Mouse (Mus musculus): ENCODE data around the gene Ryr3. TPM values are rescaled to one million over a fixed set of nuclear protein-coding genes. Genes with fewer than 3 reads are reported as not detected.

Ryr3 gene
- polyA plus RNA-seq, 1 experiment from 2014 or later, result 4.3 TPM

GRCm38 (mm10) chr2:112595807-112596206 lies 621.1 kb downstream of the Ryr3 start:
- H3K4me1 ChIP-seq (replicated peaks), result no peaks in the 10 kb centered on the region
- WGBS, result 76% methylated on average over 3 of the region's 3 CpGs
- H3K9me3 ChIP-seq (replicated peaks), result no peaks in the 10 kb centered on the region
- H3K36me3 ChIP-seq, result no peaks in the 10 kb centered on the region
- H3K27ac ChIP-seq (ENCODE audit: poor library complexity, severe bottlenecking), result no peak overlapping the region
- H3K9ac ChIP-seq, result no peak overlapping the region
- no peak overlapping the region for H3K4me2 ChIP-seq
- no peaks in the 10 kb centered on the region for H3K27me3 ChIP-seq (replicated peaks)
- ATAC-seq (ENCODE audit: insufficient number of reproducible peaks, low FRiP score), result no peak
- no peak overlapping the region for H3K4me3 ChIP-seq

GRCm38 (mm10) chr2:112593781-112594180 lies 623.1 kb downstream of the Ryr3 start:
- WGBS, result 90% methylated on average over 2 of the region's 2 CpGs
- Histone ChIP-seq H3K27me3 (replicated peaks) (no peaks in the 10 kb centered on the region), H3K4me2 (no peak overlapping the region), H3K27ac (ENCODE audit: poor library complexity, severe bottlenecking) (no peak overlapping the region), H3K36me3 (no peaks in the 10 kb centered on the region), H3K4me3 (no peak overlapping the region), H3K9me3 (replicated peaks) (no peaks in the 10 kb centered on the region), H3K9ac (no peak overlapping the region), H3K4me1 (replicated peaks) (no peaks in the 10 kb centered on the region)
- ATAC-seq (ENCODE audit: insufficient number of reproducible peaks, low FRiP score), result no peak

- Histone ChIP-seq H3K9ac (no peak overlapping the region), H3K4me2 (no peak overlapping the region), H3K27me3 (replicated peaks) (no peaks in the 10 kb centered on the region), H3K27ac (ENCODE audit: poor library complexity, severe bottlenecking) (no peak overlapping the region), H3K9me3 (replicated peaks) (no peaks in the 10 kb centered on the region), H3K4me3 (no peak overlapping the region), H3K4me1 (replicated peaks) (no peaks in the 10 kb centered on the region), H3K36me3 (no peaks in the 10 kb centered on the region)
- no peak for ATAC-seq (ENCODE audit: insufficient number of reproducible peaks, low FRiP score)
- 70% methylated on average over 2 of the region's 2 CpGs for WGBS
These were observed 623.6 kb downstream of the Ryr3 start for GRCm38 (mm10) chr2:112593322-112593721.

- no peaks in the 10 kb centered on the region for H3K27me3 ChIP-seq (replicated peaks)
- no peak overlapping the region for H3K4me3 ChIP-seq
- no peaks in the 10 kb centered on the region for H3K4me1 ChIP-seq (replicated peaks)
- no peak overlapping the region for H3K4me2 ChIP-seq
- H3K27ac ChIP-seq (ENCODE audit: poor library complexity, severe bottlenecking), result no peak overlapping the region
- H3K9ac ChIP-seq, result no peak overlapping the region
- WGBS, result 66% methylated on average over 6 of the region's 6 CpGs
- no peaks in the 10 kb centered on the region for H3K9me3 ChIP-seq (replicated peaks)
- no peaks in the 10 kb centered on the region for H3K36me3 ChIP-seq
- ATAC-seq (ENCODE audit: insufficient number of reproducible peaks, low FRiP score), result no peak
These were observed 625.4 kb downstream of the Ryr3 start for GRCm38 (mm10) chr2:112591451-112591871.

GRCm38 (mm10) chr2:112590985-112591384 lies 625.9 kb downstream of the Ryr3 start:
- H3K9ac ChIP-seq, result no peak overlapping the region
- 76% methylated on average over 7 of the region's 7 CpGs for WGBS
- no peak overlapping the region for H3K4me3 ChIP-seq
- no peaks in the 10 kb centered on the region for H3K27me3 ChIP-seq (replicated peaks)
- no peak for ATAC-seq (ENCODE audit: insufficient number of reproducible peaks, low FRiP score)
- no peaks in the 10 kb centered on the region for H3K36me3 ChIP-seq
- no peaks in the 10 kb centered on the region for H3K4me1 ChIP-seq (replicated peaks)
- no peaks in the 10 kb centered on the region for H3K9me3 ChIP-seq (replicated peaks)
- H3K4me2 ChIP-seq, result no peak overlapping the region
- H3K27ac ChIP-seq (ENCODE audit: poor library complexity, severe bottlenecking), result no peak overlapping the region

Small RNAs within 50 kb of the gene (microRNA-seq; reads per million reads assigned to microRNA genes)
- not detected for gene Gm44374

Other genes with a start within 250 kb of the Ryr3 start
- gene Tmco5b, start 68.6 kb upstream of the Ryr3 start, polyA plus RNA-seq (2016; fragmentation: Nextera tagmentation; extraction: Ambion mirVana), result not detected in 2 replicates
- gene Fmn1, start 110.6 kb upstream of the Ryr3 start, polyA plus RNA-seq (2016; fragmentation: Nextera tagmentation; extraction: Ambion mirVana), result 2.3 and 2.5 TPM in 2 replicates

Data from heart, embryonic 12.5 days (tissue).